Mouse (Mus musculus): Measurements from ENCODE around the gene Mapk10. TPM values are rescaled to one million over a fixed set of nuclear protein-coding genes. Genes with fewer than 3 reads are reported as not detected.

The Mapk10 gene
- polyA plus RNA-seq, 1 experiment, result 0.16 TPM

GRCm38 (mm10) chr5:103193700-103194099 lies 17.4 kb downstream of the Mapk10 start:
- H3K27me3 ChIP-seq (ENCODE audit: control insufficient read depth, insufficient read depth, low read length), result no peaks in the 10 kb centered on the region
- no peaks in the 10 kb centered on the region for H3K36me3 ChIP-seq (ENCODE audit: control insufficient read depth, insufficient read depth, low read length)
- H3K4me3 ChIP-seq (ENCODE audit: low read depth, low read length), result no peak overlapping the region
- TF ChIP-seq CTCF (IDR thresholded peaks at IDR 0.05; ENCODE audit: extremely low read depth, insufficient read length, insufficient replicate concordance, low read depth, low read length) (no peak), POLR2A (IDR thresholded peaks at IDR 0.05; ENCODE audit: low read depth, low read length) (no peak)
- no peaks in the 10 kb centered on the region for H3K4me1 ChIP-seq (ENCODE audit: control insufficient read depth, insufficient read depth, insufficient read length, low read length)
- H3K27ac ChIP-seq (ENCODE audit: insufficient read depth, low read depth, low read length), result no peak overlapping the region
- 20% methylated on average over 3 of the region's 3 CpGs for WGBS

GRCm38 (mm10) chr5:103191577-103191976 lies 19.6 kb downstream of the Mapk10 start:
- Histone ChIP-seq H3K27me3 (ENCODE audit: control insufficient read depth, insufficient read depth, low read length) (no peaks in the 10 kb centered on the region), H3K4me1 (ENCODE audit: control insufficient read depth, insufficient read depth, insufficient read length, low read length) (no peaks in the 10 kb centered on the region), H3K4me3 (ENCODE audit: low read depth, low read length) (no peak overlapping the region), H3K36me3 (ENCODE audit: control insufficient read depth, insufficient read depth, low read length) (no peaks in the 10 kb centered on the region), H3K27ac (ENCODE audit: insufficient read depth, low read depth, low read length) (no peak overlapping the region)
- TF ChIP-seq POLR2A (IDR thresholded peaks at IDR 0.05; ENCODE audit: low read depth, low read length) (no peak), CTCF (IDR thresholded peaks at IDR 0.05; ENCODE audit: extremely low read depth, insufficient read length, insufficient replicate concordance, low read depth, low read length) (no peak)
- 42% methylated on average over 4 of the region's 4 CpGs for WGBS

- Histone ChIP-seq H3K4me1 (ENCODE audit: control insufficient read depth, insufficient read depth, insufficient read length, low read length) (no peaks in the 10 kb centered on the region), H3K4me3 (ENCODE audit: low read depth, low read length) (no peak overlapping the region), H3K27ac (ENCODE audit: insufficient read depth, low read depth, low read length) (no peak overlapping the region), H3K36me3 (ENCODE audit: control insufficient read depth, insufficient read depth, low read length) (no peaks in the 10 kb centered on the region), H3K27me3 (ENCODE audit: control insufficient read depth, insufficient read depth, low read length) (no peaks in the 10 kb centered on the region)
- WGBS, result 85% methylated on average over 1 of the region's 1 CpGs
- TF ChIP-seq POLR2A (IDR thresholded peaks at IDR 0.05; ENCODE audit: low read depth, low read length), result no peak
- TF ChIP-seq CTCF (IDR thresholded peaks at IDR 0.05; ENCODE audit: extremely low read depth, insufficient read length, insufficient replicate concordance, low read depth, low read length), result no peak
These were observed 26.9 kb downstream of the Mapk10 start for GRCm38 (mm10) chr5:103184256-103184655.

GRCm38 (mm10) chr5:103181622-103182021 lies 29.5 kb downstream of the Mapk10 start:
- no peaks in the 10 kb centered on the region for H3K4me1 ChIP-seq (ENCODE audit: control insufficient read depth, insufficient read depth, insufficient read length, low read length)
- 85% methylated on average over 10 of the region's 10 CpGs for WGBS
- no peak overlapping the region for H3K4me3 ChIP-seq (ENCODE audit: low read depth, low read length)
- H3K27me3 ChIP-seq (ENCODE audit: control insufficient read depth, insufficient read depth, low read length), result no peaks in the 10 kb centered on the region
- TF ChIP-seq CTCF (IDR thresholded peaks at IDR 0.05; ENCODE audit: extremely low read depth, insufficient read length, insufficient replicate concordance, low read depth, low read length) (no peak), POLR2A (IDR thresholded peaks at IDR 0.05; ENCODE audit: low read depth, low read length) (no peak)
- H3K36me3 ChIP-seq (ENCODE audit: control insufficient read depth, insufficient read depth, low read length), result no peaks in the 10 kb centered on the region
- no peak overlapping the region for H3K27ac ChIP-seq (ENCODE audit: insufficient read depth, low read depth, low read length)

- WGBS, result 50% methylated on average over 5 of the region's 5 CpGs
These were observed 34.1 kb downstream of the Mapk10 start for GRCm38 (mm10) chr5:103177010-103177409.

GRCm38 (mm10) chr5:103175989-103176388 lies 35.1 kb downstream of the Mapk10 start:
- TF ChIP-seq CTCF (IDR thresholded peaks at IDR 0.05; ENCODE audit: extremely low read depth, insufficient read length, insufficient replicate concordance, low read depth, low read length) (no peak), POLR2A (IDR thresholded peaks at IDR 0.05; ENCODE audit: low read depth, low read length) (no peak)
- H3K27me3 ChIP-seq (ENCODE audit: control insufficient read depth, insufficient read depth, low read length), result no peaks in the 10 kb centered on the region
- H3K36me3 ChIP-seq (ENCODE audit: control insufficient read depth, insufficient read depth, low read length), result no peaks in the 10 kb centered on the region
- no peak overlapping the region for H3K27ac ChIP-seq (ENCODE audit: insufficient read depth, low read depth, low read length)
- no peaks in the 10 kb centered on the region for H3K4me1 ChIP-seq (ENCODE audit: control insufficient read depth, insufficient read depth, insufficient read length, low read length)
- WGBS, result 81% methylated on average over 7 of the region's 7 CpGs
- no peak overlapping the region for H3K4me3 ChIP-seq (ENCODE audit: low read depth, low read length)

More at GRCm38 (mm10) chr5:103177010-103177409, 34.1 kb downstream of the Mapk10 start:
- Histone ChIP-seq H3K4me3 (ENCODE audit: low read depth, low read length) (no peak overlapping the region), H3K27me3 (ENCODE audit: control insufficient read depth, insufficient read depth, low read length) (no peaks in the 10 kb centered on the region), H3K36me3 (ENCODE audit: control insufficient read depth, insufficient read depth, low read length) (no peaks in the 10 kb centered on the region), H3K27ac (ENCODE audit: insufficient read depth, low read depth, low read length) (no peak overlapping the region), H3K4me1 (ENCODE audit: control insufficient read depth, insufficient read depth, insufficient read length, low read length) (no peaks in the 10 kb centered on the region)
- TF ChIP-seq CTCF (IDR thresholded peaks at IDR 0.05; ENCODE audit: extremely low read depth, insufficient read length, insufficient replicate concordance, low read depth, low read length), result no peak
- TF ChIP-seq POLR2A (IDR thresholded peaks at IDR 0.05; ENCODE audit: low read depth, low read length), result no peak

GRCm38 (mm10) chr5:103174607-103175006 lies 36.5 kb downstream of the Mapk10 start:
- Histone ChIP-seq H3K4me1 (ENCODE audit: control insufficient read depth, insufficient read depth, insufficient read length, low read length) (no peaks in the 10 kb centered on the region), H3K27me3 (ENCODE audit: control insufficient read depth, insufficient read depth, low read length) (no peaks in the 10 kb centered on the region), H3K27ac (ENCODE audit: insufficient read depth, low read depth, low read length) (no peak overlapping the region), H3K36me3 (ENCODE audit: control insufficient read depth, insufficient read depth, low read length) (no peaks in the 10 kb centered on the region), H3K4me3 (ENCODE audit: low read depth, low read length) (no peak overlapping the region)
- TF ChIP-seq CTCF (IDR thresholded peaks at IDR 0.05; ENCODE audit: extremely low read depth, insufficient read length, insufficient replicate concordance, low read depth, low read length), result no peak
- TF ChIP-seq POLR2A (IDR thresholded peaks at IDR 0.05; ENCODE audit: low read depth, low read length), result no peak
- 77% methylated on average over 7 of the region's 7 CpGs for WGBS

Measured in small intestine, adult 2 months (tissue).